Mouse (Mus musculus) bone marrow macrophage, adult 2 months (primary cell): ENCODE measurements around the gene Sipa1l3.

ENCODE experiments used
- CTCF ChIP-seq: IDR thresholded peaks from 2 replicates; pipeline ENCODE4 v1.5.1; 2012; ENCODE audit warnings: low read depth, mild to moderate bottlenecking, low read length, moderate library complexity
- POLR2A ChIP-seq: IDR thresholded peaks from 2 replicates; pipeline ENCODE4 v1.6.1; 2012; ENCODE audit warnings: mild to moderate bottlenecking, low read depth, low read length, borderline replicate concordance

GRCm38 (mm10) chr7:29396216-29396942, 122.1 kb downstream of the Sipa1l3 start:
- TF ChIP-seq CTCF (no peak), POLR2A (no peak)
